Mouse (Mus musculus) midbrain, embryonic 12.5 days (tissue): ENCODE results near the gene Tnfsf13b. TPM values are rescaled to one million over a fixed set of nuclear protein-coding genes. Genes with fewer than 3 reads are reported as not detected.

Source experiments
- ATAC-seq: fragments of 200-750 bp; cut with Nextera tagmentation; 2 replicates; pipeline ENCODE4 v1.8.0; 2017; ENCODE audit warnings: low read depth, moderate TSS enrichment, moderate library complexity; ENCODE audit not compliant: low FRiP score
- H3K27ac ChIP-seq: fragments of 300-500 bp; sonication (generic); replicated peaks from 2 replicates; pipeline ENCODE4 v1.5.1; 2016; ENCODE audit warnings: mild to moderate bottlenecking
- H3K27me3 ChIP-seq: fragments of 300-500 bp; sonication (generic); 2 replicates; pipeline ENCODE4 v1.6.1; 2016; ENCODE audit warnings: mild to moderate bottlenecking
- H3K36me3 ChIP-seq: fragments of 300-500 bp; sonication (generic); 2 replicates; pipeline ENCODE4 v1.6.1; 2016
- H3K4me1 ChIP-seq: fragments of 300-500 bp; sonication (generic); 2 replicates; pipeline ENCODE4 v1.6.1; 2016
- H3K4me2 ChIP-seq: fragments of 300-500 bp; sonication (generic); replicated peaks from 2 replicates; pipeline ENCODE4 v1.6.1; 2016; ENCODE audit warnings: mild to moderate bottlenecking, moderate library complexity
- H3K4me3 ChIP-seq: fragments of 300-500 bp; sonication (generic); 2 replicates; pipeline ENCODE4 v1.5.1; 2016; ENCODE audit warnings: mild to moderate bottlenecking
- H3K9ac ChIP-seq: fragments of 300-500 bp; sonication (generic); replicated peaks from 2 replicates; pipeline ENCODE4 v1.6.1; 2016; ENCODE audit warnings: mild to moderate bottlenecking, moderate library complexity
- H3K9me3 ChIP-seq: fragments of 300-500 bp; sonication (generic); 2 replicates; pipeline ENCODE4 v1.6.1; 2016; ENCODE audit warnings: mild to moderate bottlenecking
- WGBS: fragments of 180-500 bp; shearing (Covaris S2); methylation state at CpG from one replicate; pipeline ENCODE4 v1.1.7; 2016; 5-methylcytosine and 5-hydroxymethylcytosine counted together
- polyA plus RNA-seq: library from polyadenylated mRNA; unstranded; fragments of >200 nt; fragmentation: Nextera tagmentation; extraction: Ambion mirVana; gene quantifications from 2 replicates; pipeline ENCODE4 v1.2.1, GENCODE M21; 2016

Tnfsf13b gene
- polyA plus RNA-seq, result 0.22 TPM in 1 of 2 replicates, not detected in the other

DNA sequence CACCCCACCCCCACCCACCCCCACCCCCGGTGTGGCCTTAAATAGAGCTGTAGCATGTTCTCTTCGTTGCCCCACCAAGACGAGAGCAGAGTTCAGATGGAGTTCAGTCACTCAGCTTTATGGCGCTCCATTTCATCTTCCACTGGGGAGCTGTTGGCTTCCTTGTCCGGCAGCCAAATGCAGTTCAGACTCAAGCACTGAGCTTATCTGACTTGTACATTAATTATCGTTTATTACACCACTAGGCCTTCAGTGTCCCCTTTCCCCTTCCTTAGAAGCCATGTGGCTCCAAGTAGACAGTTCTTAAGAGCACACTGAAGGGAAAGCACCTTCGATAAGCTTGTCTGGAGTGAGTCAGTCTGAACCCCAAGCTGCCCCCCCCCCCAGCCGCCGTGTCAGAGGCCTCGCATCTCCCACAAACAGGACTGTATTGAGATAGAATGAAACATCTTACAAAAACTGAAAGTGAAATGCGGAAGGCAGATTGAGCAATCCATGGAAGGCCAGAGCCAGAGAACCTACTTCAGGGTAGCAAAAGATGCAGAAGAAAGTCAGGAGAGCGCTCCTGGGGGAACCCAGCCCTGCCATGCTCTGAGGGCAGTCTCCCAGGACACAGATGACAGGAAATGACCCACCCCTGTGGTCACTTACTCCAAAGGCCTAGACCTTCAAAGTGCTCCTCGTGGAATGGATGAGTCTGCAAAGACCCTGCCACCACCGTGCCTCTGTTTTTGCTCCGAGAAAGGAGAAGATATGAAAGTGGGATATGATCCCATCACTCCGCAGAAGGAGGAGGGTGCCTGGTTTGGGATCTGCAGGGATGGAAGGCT is at the start of gene Tnfsf13b:
TSS of gene Tnfsf13b (plus strand) at position 312 of the 830 bp plus-strand sequence.
- Histone ChIP-seq H3K4me2 (peak within 1 kb of the TSS; percentile 71), H3K27ac (no peak within 1 kb of the TSS), H3K9ac (peak within 1 kb of the TSS; percentile 48), H3K9me3 (no peaks in the 10 kb centered on the region), H3K4me3 (peak within 1 kb of the TSS; percentile 49), H3K36me3 (no peaks in the 10 kb centered on the region), H3K4me1 (no peaks in the 10 kb centered on the region), H3K27me3 (peaks cover 37% of the 10 kb centered on the region)
- no peak for ATAC-seq
- WGBS, result 73% methylated on average over 16 of the region's 16 CpGs

DNA sequence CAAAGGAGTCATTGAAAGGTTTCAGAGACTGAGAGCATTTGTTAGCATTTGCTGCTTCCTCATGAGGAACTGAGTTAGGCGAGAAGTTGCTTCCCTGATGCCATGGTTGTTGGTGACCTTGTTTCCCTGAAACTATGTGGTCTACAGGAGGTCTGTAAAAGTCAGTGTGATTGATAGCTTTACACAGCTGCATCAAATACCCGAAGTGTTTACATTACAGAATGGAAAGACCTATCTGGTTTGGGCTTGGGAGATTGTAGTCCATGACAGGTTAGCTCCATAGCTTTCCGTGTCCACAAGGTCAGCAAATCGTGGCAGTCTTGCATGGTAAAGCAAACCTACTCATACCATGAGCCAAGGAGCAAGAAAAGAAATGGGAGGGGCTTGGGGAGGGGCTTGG is 47.9 kb upstream of the Tnfsf13b start:
- no peak for ATAC-seq
- no peak overlapping the region for H3K4me2 ChIP-seq
- no peaks in the 10 kb centered on the region for H3K36me3 ChIP-seq
- H3K9me3 ChIP-seq, result no peaks in the 10 kb centered on the region
- no peaks in the 10 kb centered on the region for H3K4me1 ChIP-seq
- H3K4me3 ChIP-seq, result no peak overlapping the region
- no peak overlapping the region for H3K9ac ChIP-seq
- 80% methylated on average over 4 of the region's 4 CpGs for WGBS
- H3K27ac ChIP-seq, result no peak overlapping the region
- no peaks in the 10 kb centered on the region for H3K27me3 ChIP-seq

- H3K27me3 ChIP-seq, result no peaks in the 10 kb centered on the region
- H3K27ac ChIP-seq, result no peak overlapping the region
- H3K4me3 ChIP-seq, result no peak overlapping the region
- no peak overlapping the region for H3K4me2 ChIP-seq
- ATAC-seq, result no peak
- no peak overlapping the region for H3K9ac ChIP-seq
- no peaks in the 10 kb centered on the region for H3K9me3 ChIP-seq
- WGBS, result 88% methylated on average over 2 of the region's 2 CpGs
- no peaks in the 10 kb centered on the region for H3K4me1 ChIP-seq
- H3K36me3 ChIP-seq, result no peaks in the 10 kb centered on the region
Observed at GRCm38 (mm10) chr8:9959919-9960318, 46.3 kb upstream of the Tnfsf13b start.

DNA sequence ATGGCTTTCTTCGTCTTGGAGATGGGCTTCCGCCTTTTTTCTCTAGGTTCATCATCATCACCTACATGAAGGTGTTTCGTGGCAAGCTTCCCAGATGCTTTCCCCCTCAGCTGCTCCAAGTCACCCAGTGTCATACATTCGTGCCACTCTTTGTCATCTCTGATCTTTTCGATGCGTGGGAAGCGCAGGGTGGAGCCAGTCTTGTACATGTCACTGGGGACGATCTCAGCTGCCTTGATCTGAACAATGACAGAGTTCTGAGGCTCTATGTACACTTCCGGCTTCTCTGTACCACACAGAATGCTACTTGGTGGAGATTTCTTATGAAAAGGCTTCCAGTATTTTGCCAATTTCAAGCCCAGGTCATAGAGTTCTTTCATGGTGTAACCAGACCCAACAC is 34.4 kb upstream of the Tnfsf13b start:
- Histone ChIP-seq H3K4me1 (peaks cover 12% of the 10 kb centered on the region), H3K27me3 (no peaks in the 10 kb centered on the region), H3K4me3 (no peak overlapping the region), H3K27ac (no peak overlapping the region), H3K4me2 (no peak overlapping the region), H3K9me3 (no peaks in the 10 kb centered on the region), H3K9ac (no peak overlapping the region), H3K36me3 (peaks cover 41% of the 10 kb centered on the region)
- WGBS, result 94% methylated on average over 9 of the region's 9 CpGs
- ATAC-seq, result no peak

GRCm38 (mm10) chr8:9975276-9975675 is 31.0 kb upstream of the Tnfsf13b start:
- peak overlapping the region; percentile 71; the same call in 1 of the 2 replicates for H3K9ac ChIP-seq
- ATAC-seq, result no peak
- peaks cover 34% of the 10 kb centered on the region for H3K4me1 ChIP-seq
- H3K36me3 ChIP-seq, result peaks cover 26% of the 10 kb centered on the region
- no peak overlapping the region for H3K27ac ChIP-seq
- WGBS, result 47% methylated on average over 5 of the region's 5 CpGs
- no peaks in the 10 kb centered on the region for H3K27me3 ChIP-seq
- no peaks in the 10 kb centered on the region for H3K9me3 ChIP-seq
- H3K4me2 ChIP-seq, result peak overlapping the region; percentile 71
- peak overlapping the region; percentile 75 for H3K4me3 ChIP-seq

- under 1% methylated on average over 46 of the region's 47 CpGs for WGBS
- H3K4me2 ChIP-seq, result peak overlapping the region; percentile 71
Observed at GRCm38 (mm10) chr8:9975898-9976611, 30.2 kb upstream of the Tnfsf13b start.

GRCm38 (mm10) chr8:9977016-9977415 is 29.3 kb upstream of the Tnfsf13b start:
- Histone ChIP-seq H3K27ac (no peak overlapping the region), H3K27me3 (no peaks in the 10 kb centered on the region), H3K9me3 (no peaks in the 10 kb centered on the region), H3K4me1 (peaks cover 34% of the 10 kb centered on the region), H3K36me3 (peaks cover 14% of the 10 kb centered on the region), H3K9ac (0 out of 2 replicates have a peak overlapping the region, but pooled peaks have one; percentile 89), H3K4me2 (peak overlapping the region; percentile 81), H3K4me3 (peak overlapping the region; percentile 83)
- no peak for ATAC-seq
- WGBS, result 42% methylated on average over 15 of the region's 15 CpGs

More at GRCm38 (mm10) chr8:9975898-9976611, 30.2 kb upstream of the Tnfsf13b start:
- ATAC-seq, result peak; percentile 95
- H3K9ac ChIP-seq, result peak overlapping the region; percentile 71
- peak overlapping the region; percentile 75 for H3K4me3 ChIP-seq
- 0 out of 2 replicates have a peak overlapping the region, but pooled peaks have one; percentile 46 for H3K27ac ChIP-seq
- H3K27me3 ChIP-seq, result no peaks in the 10 kb centered on the region
- H3K36me3 ChIP-seq, result peaks cover 24% of the 10 kb centered on the region
- peaks cover 34% of the 10 kb centered on the region for H3K4me1 ChIP-seq
- H3K9me3 ChIP-seq, result no peaks in the 10 kb centered on the region

DNA sequence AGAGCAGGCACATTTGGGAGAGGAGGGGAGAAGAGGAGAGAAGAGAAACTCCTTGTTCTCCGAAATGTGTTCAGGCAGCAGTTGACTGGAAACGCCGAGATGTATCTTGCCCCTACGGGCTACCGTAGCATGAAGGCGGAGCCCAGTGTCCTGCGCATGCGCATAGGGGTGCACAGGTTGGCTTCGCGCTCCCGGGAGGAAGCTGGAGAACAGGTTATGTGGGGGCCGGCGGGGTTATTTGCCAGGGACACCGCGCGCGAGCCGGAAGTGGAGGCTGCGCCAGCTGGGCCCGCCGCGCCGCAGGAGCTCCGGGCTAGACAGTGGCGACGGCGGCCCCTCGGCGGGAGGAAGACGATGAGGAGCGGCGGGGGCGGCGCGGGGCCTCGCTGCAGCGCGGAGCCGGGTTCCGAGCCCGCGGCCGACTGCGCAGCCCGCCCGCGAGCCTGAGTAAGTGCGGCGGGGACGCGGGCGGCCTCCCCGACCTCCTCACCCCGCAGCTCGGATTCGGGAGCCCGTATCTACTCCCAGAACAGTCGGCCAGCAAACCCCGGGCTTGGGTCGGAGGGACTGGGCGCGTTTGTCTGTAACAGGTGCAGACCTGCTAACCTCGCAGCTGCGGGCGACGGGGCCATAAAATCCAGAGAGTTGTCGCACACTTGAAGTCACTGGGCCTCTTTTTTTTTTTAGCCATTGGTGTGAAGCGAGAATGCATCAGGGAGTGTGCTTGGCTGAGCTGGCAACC is 28.5 kb upstream of the Tnfsf13b start, which contains the start of the genes Lig4 and Abhd13:
TSS of gene Lig4 (minus strand) at position 114 of the 742 bp plus-strand sequence.
TSS of gene Abhd13 (plus strand) at position 135 of the 742 bp plus-strand sequence.
- Histone ChIP-seq H3K4me2 (peak within 1 kb of the TSS; percentile 81), H3K36me3 (peaks cover 8% of the 10 kb centered on the region), H3K4me3 (peak within 1 kb of the TSS; percentile 83), H3K27me3 (no peaks in the 10 kb centered on the region), H3K4me1 (peaks cover 34% of the 10 kb centered on the region), H3K27ac (peak within 1 kb of the TSS; percentile 81), H3K9ac (peak within 1 kb of the TSS; percentile 89), H3K9me3 (no peaks in the 10 kb centered on the region)
- ATAC-seq, result peak; percentile 59
- WGBS, result under 1% methylated on average over 36 of the region's 68 CpGs

GRCm38 (mm10) chr8:9978475-9979230 is 27.6 kb upstream of the Tnfsf13b start:
- no peak for ATAC-seq

DNA sequence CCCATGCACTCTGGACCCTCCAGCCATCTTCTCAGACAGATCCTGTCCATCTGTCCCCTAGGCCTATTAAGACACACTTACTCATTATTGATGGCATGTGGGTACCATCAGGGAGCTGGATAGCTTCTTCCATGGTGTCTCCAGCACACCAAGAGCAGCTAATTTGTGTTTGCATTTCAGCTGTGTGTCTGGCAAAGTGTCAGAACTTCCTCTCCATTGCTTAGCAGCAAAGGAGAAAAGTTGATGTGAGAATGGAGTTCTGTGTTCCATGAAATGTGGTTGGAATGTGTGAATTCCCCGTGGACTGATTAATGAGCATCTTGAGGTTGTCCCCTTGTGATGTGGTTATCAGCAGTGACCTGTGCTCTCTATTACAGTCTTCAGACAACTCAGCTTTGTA is 26.5 kb upstream of the Tnfsf13b start:
- Histone ChIP-seq H3K27me3 (no peaks in the 10 kb centered on the region), H3K4me2 (no peak overlapping the region), H3K27ac (no peak overlapping the region), H3K9ac (no peak overlapping the region), H3K4me3 (no peak overlapping the region), H3K4me1 (peaks cover 34% of the 10 kb centered on the region), H3K36me3 (peaks cover 11% of the 10 kb centered on the region), H3K9me3 (no peaks in the 10 kb centered on the region)
- 84% methylated on average over 1 of the region's 1 CpGs for WGBS
- ATAC-seq, result no peak

More at GRCm38 (mm10) chr8:9978475-9979230, 27.6 kb upstream of the Tnfsf13b start:
- H3K4me2 ChIP-seq, result peak overlapping the region; percentile 81
- H3K4me1 ChIP-seq, result peaks cover 34% of the 10 kb centered on the region
- no peak overlapping the region for H3K27ac ChIP-seq
- no peaks in the 10 kb centered on the region for H3K27me3 ChIP-seq
- H3K36me3 ChIP-seq, result peaks cover 7% of the 10 kb centered on the region
- peak overlapping the region; percentile 89 for H3K9ac ChIP-seq
- peak overlapping the region; percentile 83 for H3K4me3 ChIP-seq
- WGBS, result 62% methylated on average over 18 of the region's 18 CpGs
- H3K9me3 ChIP-seq, result no peaks in the 10 kb centered on the region

GRCm38 (mm10) chr8:9980188-9980587 is 26.1 kb upstream of the Tnfsf13b start:
- no peak for ATAC-seq
- H3K27ac ChIP-seq, result no peak overlapping the region
- no peaks in the 10 kb centered on the region for H3K27me3 ChIP-seq
- H3K9me3 ChIP-seq, result no peaks in the 10 kb centered on the region
- H3K4me2 ChIP-seq, result no peak overlapping the region
- H3K4me1 ChIP-seq, result peaks cover 31% of the 10 kb centered on the region
- no peak overlapping the region for H3K9ac ChIP-seq
- peaks cover 11% of the 10 kb centered on the region for H3K36me3 ChIP-seq
- no peak overlapping the region for H3K4me3 ChIP-seq
